Mouse (Mus musculus) left cerebral cortex, adult 9 months (tissue): ENCODE data around the gene Fndc11.

ENCODE experiments used
- DNase-seq, 2 experiments: peaks; one replicate each; pipeline ENCODE4 v3.0.0; 2022; ENCODE audit warnings: low spot score in 2 of 2

Fndc11 gene

DNA sequence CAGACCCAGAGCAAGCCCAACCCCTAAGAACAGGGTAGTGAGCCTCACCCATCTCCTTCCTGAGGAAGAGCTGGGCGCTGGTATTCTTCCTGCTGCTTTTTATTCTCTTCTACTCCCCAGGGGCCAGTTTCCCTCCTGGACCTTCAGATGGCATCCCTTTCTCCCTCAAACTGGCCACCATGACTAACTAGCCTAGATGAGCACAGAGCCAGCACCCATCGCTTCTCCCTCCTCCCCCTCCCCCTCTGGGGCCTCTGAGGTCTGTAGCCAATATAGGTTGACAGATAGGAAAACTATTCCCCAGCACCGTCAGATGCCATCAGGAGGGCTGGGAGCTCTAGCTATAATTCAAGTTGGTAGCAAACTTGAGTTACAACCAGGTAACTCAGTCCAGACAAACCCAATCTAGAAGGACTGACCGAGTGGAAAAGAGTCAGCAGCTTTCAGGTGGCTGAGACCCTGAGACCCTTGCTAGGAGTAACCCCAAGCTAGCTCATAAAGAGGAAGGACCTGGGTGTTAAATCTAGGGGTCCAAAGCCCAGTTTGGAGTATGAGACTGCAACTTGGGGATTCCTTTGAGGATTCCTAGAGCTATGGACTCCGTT, 830 bp upstream of the Fndc11 start:
- no peak for DNase-seq

DNA sequence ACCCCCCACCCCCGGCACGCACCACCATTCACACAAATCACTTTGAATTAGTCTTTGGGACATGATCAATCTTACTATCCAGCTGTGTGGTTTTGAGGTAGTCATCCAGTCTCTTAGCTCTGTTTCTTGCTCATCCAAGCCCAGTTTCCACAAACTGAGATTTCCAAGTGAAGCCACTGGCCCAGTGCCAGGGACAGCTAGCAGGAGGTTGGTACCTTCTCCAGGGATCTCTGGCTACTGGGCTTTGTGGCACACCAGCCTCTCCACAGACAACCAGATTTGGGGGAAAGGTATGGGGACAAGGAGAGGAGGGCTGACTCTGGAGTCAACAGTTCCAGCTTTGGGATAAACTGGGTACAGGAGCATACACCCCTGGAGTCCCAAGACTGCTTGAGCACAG, 548 bp downstream of the Fndc11 start:
- no peak for DNase-seq

DNA sequence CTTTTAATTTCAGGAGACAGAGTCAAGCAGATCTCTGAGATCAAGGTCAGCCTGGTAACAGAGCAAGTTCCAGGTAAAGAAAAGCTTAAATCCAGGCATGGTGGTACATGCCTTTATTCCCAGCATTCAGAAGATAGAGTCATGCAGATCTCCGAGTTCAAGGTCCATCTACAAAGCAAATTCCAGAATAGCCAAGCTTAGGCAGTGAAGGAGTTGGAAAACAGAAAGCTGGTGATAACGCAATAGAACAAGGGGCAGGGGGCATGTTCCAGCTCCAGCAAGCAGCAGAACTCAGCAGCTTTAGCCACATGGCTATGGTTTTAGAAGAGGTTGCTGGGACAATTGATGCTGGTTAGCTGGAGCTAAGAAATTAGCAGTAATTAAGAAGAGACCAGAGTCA, 5.2 kb downstream of the Fndc11 start:
- DNase-seq, result no peak

DNA sequence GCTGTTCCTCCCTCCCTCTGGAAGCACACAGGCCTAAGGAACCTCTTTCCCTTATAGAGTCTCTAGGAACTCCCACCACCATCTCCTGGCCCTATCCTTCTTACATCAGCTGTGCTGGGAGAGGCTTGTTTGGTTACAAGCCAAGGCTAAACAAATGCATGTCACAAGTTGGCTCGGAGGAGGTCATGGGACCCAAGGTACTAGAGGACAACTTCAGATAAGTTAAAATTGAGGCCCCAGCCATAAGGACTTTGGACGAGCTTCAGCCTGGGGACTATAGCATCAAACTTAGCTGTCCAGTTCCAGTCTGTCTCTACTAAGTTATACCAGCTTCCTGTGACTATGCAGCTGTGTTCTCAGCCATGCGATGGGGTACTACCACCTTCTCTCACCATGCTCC, 7.3 kb downstream of the Fndc11 start:
- DNase-seq, result no peak

DNA sequence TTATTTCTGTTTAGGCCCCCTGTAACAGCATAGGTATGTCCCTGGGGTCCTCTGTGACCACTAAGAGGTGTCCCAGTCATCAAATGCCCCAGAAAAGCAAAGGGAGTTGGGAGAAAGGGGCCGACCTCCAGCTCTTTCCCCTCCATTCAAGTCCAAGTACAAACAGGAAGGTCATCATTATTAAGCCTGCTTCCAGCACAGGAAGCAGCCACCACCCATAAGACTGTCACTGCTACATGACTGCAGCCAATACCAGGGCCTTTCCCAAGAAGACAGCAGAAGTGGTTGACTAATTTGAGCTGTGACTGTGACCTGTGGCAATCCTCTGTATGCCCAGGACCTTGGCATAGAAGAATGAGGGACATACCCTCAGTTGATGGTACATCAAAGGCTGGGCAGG, 8.5 kb downstream of the Fndc11 start:
- no peak for DNase-seq

DNA sequence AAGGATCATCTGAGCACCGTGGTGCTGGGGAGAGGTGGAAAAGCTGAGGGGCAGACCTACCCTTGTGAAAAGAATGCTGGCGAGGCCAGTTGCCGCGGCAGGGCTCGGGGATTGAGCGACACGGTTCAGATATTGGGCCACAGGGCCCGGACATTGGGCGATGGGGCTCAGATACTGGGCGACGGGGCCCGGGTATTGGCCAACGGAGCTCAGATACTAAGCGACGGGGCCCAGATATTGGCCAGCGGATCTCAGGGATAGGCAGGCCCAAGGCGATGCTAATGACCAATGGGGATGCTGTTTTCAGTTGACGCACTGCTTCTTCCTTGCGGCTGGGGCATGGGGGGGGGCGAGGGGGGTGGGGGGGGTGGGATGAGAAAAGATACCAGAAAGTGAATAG, 11.4 kb downstream of the Fndc11 start:
- DNase-seq, result no peak

DNA sequence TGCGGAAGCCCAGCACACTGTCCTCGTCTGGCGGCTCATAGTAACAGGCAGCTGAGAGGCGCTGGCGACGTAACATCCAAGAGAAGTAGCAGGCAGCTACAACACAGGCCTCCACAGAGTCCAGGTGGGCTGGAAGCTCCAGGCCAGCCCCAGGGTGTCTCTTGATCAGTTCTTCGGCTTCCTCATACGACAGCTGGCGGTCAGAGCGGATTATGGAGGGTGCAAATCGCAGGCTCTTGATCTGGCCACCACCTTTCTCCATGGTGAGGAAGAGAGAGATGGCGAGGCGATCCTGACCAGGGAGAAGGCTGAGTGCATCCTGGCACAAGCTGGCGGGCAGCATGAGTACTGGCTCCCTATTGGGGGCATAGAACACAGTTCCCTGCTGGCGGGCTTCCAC, 13.6 kb downstream of the Fndc11 start:
- DNase-seq, result no peak

DNA sequence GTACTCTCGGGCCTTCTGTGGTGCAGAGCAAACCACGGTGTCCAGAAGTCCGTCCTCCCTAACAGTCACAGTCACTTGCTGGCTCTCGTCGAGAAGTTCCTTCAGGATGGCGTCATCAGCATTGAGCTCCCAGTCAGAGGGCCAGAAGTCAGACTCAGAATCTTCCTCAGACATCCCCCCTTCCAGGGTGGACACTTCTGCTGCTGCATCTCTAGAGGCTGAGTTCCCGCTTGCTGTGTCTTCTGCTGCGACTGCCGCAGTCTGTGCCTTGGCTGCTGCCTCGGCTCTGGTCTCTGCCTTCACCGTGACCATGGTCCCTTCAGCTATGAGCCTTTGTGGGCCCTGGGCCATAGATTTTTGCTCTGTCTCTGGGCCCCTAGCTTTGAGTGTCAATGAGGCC, 14.9 kb downstream of the Fndc11 start:
- no peak for DNase-seq

DNA sequence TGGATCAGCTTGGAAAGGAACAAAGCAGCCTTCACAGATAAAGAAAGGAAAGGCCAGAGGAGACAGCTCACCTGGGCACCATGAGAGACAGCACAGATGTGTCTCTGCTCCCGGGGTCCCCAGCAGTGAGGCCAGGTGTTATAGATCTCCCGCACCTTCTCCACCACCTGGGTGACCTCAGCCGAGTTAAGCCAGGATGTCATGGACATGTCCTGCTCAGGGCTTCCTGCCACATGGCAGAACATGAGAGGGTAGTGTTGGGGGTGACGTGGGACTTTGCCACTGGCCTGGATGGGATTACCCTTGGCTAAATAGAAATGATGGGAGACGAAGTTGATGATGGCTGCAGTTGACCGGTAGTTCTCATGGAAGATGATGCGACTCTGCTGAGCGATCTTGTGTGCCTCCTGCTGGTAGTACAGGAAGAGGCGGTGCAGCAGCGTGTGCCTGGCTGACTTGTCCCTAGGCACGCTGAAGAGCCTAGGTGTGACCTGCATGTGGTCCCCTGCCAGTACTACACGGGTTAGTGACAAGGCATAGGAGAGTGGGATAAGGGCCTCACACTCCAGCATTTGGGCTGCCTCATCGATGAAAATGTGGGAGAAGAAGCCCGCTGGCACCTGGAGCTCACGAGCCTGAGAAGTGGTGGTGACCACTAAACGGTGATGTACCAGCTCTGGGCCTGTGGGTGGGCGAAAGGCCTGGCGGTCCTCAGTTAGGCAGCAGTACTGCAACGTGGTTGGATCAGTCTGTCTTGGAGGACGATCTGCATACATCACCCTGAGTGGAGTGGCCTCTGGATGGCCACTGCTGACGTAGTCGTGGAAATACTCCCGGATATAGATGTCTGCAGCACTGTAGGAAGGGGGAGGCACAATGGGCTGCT, 16.1 kb downstream of the Fndc11 start:
- DNase-seq, result no peak

DNA sequence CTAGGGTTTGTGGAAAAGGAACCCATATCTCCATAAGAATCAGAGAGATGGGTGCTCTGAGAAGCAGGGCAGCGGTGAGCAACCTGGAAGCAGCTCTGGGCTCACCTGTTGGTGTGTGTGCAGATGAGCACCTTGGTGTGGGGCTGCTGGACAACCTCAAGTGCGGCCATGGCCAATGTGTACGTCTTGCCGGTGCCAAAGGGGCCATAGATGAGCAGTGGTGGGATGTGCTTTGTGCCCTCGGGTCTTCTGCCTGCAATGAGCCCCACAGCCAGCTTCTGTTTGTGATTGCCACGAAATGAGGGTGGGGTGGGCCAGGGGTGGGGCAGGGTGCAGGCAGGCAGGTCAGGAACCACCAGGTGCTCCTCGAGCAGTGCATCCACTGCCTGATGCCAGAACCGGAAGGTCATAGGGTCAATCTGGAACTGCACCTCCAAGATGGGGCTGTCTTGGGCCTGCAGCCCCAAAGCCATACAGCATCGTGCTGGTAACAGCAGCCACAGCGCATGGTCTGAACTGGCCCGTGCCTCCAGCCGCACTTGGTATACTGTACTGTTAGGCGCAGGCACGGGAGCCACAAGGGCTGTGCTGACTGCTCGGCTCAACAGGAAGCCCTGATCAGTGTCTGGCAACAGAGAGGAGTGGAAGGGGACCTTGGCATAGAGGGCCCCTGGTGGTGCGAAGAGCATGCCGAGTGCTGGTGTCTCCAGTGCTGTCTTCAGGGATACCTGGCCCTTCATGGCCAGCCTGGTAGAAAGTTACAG, 17.6 kb downstream of the Fndc11 start:
- DNase-seq, result no peak

DNA sequence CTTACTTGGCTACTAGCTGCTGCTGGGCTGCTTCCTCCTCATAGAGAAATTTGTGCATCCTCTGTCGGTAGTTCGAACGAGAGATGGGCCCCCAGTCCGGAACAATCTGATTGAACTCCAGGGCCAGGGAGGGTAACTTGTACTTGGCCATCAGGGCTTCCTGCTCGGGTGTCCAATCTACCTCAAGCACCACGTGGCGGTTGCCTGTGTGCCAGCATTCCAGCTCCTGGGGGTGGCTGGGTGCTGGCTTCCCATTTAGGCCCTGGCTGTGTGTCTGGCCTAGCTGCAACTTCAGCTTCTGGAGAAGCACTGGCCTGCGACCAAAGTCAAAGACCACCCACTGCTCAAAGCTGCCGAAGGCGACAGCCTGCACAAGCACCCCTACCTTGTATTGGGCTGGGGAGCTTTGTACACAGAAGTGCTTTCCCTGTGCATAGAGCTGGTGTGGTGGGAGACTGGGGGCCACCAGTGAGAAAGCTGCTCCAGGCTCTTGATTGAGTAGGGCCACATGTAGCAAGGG, 18.3 kb downstream of the Fndc11 start:
- DNase-seq, result no peak

DNA sequence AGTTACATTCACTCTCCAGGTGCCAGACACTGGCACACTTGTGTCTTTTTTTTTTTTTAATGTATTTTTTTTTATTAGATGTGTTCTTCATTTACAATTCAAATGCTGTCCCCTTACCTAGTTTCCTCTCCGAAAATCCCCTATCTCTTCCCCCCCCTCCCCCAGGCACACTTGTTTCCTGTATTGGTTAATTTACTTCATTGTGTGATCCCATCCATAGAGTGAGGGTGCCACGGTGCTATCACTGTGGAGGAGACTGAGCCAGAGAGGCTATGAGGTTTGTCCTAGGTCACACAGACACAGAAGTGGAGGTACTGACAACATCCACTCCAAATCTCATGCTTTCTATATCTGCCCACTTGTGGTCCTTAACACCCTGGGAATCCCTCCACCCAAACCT, 19.0 kb downstream of the Fndc11 start:
- DNase-seq, result no peak

DNA sequence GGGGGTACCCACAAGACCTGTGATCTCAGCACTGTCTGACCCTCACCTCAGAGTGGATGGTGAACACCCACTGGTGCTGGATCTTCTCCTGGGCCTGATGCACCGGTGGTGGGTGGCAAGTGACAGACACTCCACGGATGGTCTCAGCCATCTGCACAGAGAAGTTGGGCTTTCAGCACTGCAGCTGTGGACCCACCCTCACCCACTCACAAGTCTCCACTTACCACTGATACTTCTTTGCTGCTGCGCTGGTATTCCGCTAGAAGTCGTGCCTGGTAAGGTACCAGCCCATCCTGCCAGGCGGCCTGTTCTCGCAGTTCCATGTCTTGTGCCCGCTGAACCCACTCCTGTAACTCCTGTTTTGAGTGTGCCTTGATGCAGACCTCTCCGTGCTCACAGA, 19.4 kb downstream of the Fndc11 start:
- no peak for DNase-seq

DNA sequence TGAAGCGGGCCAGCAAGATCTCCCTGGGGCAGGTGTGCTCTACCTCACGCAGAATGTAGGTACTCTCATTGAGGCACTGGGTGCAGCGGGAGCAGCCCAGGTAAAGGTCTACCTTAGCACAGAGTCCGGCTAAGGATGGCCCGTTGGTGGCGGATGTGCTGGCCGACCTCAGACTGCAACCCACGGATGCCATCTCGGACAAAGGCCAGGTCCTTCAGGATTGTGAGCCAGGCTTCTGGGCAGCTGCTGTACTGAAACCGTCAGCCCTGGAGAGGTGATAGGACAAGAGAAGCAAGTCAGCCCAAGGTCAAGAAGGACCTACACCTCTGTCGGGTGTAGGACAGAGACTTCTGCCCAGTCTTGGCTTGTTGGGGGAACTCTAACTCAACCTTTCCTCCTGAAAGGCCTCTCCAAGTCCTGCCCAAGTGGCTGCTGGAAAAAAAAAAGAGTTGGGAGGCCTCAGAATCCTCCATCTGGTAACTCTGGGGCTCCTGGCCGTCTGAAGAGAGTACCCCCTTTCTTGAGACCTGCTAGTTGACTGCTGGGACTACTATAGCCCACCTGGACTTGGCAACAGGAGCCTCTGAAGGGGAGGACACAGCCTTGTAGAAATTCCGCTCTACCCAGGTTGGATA, 21.1 kb downstream of the Fndc11 start:
- DNase-seq, result no peak

DNA sequence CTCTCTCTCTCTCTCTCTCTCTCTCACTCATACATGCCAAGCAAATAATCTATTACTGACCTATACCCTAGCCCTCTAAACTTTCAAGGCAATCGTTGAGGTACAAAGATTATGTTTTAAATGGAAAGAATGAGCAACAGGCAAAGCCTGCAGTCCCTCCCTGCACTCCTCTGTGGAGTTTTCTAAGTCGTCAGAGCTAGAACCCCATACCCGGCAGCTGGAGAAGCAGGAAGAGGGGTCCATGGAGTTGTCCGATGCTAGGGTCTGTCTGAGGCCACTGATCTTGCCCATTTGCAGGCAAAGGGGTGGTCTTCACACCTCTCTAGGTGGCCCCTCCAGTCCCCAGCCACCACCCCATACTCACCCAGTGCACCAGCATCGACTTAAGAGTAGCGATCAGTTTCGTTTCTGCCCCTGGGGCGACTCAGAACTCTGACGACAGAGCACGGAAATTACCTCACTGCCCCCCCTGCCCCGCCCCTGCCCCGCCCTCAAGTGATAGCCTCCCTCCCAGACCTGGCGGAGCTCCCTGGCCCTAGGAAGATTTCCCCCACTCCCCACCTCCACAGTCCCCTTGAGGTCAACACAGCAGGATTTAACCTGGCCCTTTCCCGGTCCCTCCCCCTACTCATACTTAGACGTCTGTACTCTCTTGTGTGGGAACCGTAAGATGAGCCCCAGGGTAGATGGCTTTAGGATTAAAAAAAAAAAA, 21.9 kb downstream of the Fndc11 start, which contains the start of gene Helz2:
Gene Helz2, minus strand, starts transcription at position 426 of the 712 bp plus-strand sequence.
- no peak for DNase-seq

DNA sequence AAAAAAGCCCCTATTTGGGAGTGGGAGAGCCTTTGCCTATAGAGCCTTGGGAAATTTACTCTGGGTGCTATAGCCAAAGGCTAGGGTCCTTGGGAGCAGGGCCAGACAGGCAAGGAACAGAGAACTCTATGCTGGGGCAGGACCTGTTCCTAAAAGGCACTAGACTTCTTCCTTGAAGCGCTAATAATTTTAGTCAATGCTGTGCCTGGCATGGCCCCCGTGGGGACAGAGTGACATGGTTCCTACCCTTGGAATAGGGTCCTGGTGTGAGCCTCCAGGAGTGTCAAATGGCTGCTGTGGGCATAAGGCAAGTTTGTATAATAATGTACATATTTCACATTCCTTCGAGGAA, 22.5 kb downstream of the Fndc11 start:
- no peak for DNase-seq

DNA sequence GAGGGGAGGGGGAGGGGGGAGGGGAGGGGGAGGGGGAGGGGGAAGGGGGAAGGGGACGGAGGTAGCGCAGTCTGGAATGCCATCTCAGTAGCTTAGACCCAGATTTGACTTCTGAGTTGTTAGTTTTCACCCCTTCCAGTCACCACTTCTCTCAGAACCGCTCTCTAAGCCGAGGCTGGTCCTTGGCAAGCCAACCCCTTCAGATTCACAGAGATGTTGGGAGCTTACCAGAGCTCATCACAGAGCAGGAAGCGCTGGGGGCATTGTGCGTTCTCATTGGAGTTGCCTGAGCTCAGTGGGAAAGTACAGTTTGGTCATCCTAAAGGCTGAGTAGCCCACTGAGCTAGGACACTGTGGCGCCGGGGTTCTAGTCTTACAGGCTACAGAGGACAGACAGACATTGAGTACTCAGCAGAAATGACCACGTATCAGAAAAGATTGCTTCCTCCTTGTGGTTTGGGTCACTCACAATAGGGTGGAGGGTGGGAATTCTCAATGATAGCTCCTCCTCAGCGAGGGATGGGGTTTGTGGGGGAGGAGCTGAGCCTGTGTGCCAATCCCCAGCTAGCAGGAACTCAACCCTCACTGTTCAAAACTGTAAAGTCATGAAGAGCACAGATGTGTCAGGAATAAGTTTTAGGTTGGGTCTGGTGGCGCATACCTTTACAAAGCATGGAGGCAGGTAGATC, 24.0 kb downstream of the Fndc11 start:
- no peak for DNase-seq

DNA sequence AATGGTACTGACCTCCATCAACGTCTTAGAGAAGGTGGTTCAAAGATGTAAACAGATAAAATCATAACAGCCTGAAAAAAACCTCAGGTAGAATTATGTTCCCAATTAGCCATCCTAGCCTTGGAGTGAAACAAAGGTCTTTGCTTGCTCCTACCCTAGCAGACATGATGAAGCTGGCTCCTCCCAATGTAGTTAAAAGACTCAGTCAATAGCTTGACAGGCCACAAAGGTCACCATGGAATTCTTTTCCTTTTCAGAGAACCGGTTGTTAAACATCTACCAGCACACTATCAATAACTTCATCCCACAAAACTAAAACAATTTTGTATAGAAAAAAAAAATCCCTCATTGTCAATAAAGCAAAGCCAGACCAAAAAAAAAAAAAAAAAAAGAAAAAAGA, 25.2 kb downstream of the Fndc11 start:
- DNase-seq, result no peak

DNA sequence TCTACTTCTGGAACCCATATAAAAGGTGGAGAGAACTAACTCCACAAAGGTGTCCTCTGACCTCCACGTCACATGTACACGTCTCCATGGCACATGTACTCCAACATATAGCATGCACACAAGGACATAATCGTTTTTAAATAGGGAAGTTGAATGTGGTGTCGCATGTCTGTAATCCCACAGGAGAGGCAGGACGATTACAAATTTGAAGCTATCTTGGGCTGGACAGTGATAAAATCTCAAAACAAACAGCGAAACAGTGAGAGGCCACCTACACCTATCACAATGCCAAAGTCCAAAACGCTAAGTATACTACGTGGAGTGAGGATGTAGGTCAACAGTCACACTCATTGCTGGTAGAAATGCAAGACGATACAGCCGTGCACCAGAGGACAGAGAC, 29.4 kb downstream of the Fndc11 start:
- no peak for DNase-seq

DNA sequence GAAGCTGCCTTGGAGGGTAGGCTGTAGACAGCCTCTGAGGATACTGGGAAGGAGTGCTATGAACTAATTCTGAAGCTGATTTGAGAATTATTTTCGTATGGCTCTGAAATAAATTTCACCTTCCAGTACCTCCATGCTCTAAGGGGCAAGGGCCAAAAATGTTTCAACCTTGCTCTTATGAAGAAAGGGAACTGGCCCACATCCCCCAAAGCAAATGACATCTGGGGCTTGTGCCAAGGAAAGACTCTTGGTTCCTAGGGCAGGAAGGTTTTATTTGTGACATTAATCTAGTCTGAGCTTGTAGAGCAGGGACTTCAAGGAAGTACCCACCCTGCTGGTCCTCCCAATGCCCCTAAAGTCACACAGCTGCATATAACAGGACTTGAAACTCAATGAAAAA, 32.0 kb downstream of the Fndc11 start:
- DNase-seq, result no peak

DNA sequence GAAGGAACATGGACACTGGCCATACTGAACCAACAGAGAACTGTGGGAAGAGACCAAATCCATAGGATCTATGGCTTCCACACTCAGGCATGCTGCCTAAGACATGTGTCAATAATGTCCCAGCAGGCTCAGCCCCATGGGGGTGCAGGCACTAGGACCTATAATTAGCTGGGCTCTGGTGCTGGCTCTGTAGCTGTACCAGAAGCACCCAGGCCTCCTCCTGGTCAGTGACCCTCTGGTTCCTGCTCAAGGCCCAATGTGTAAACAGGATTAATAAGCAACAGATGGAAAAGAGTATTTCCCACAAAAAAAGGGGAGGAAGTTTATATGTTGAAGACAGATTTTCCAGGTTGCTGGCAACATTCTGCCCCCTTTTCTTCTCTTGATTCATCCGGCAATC, 33.4 kb downstream of the Fndc11 start:
- DNase-seq, result no peak
